Mouse (Mus musculus) megakaryocyte, adult 5-6 weeks (primary cell): ENCODE results near the gene Zfp184. TPM values are rescaled to one million over a fixed set of nuclear protein-coding genes. Genes with fewer than 3 reads are reported as not detected.
A peak's percentile ranks its signal among the peaks of the same experiment; 100 is the strongest.

Experiments
- ATAC-seq: 2 replicates; pipeline ENCODE4 v1.8.0; 2016; ENCODE audit warnings: mild to moderate bottlenecking, inconsistent platforms; ENCODE audit not compliant: poor library complexity, severe bottlenecking
- total RNA-seq, 2 experiments: library from RNA; stranded (forward) in 1 of 2; stranded (reverse) in 1 of 2; fragments of 153-499, 151-499 nt in 1 of 2; fragments of 221-1000, 200-1000 nt in 1 of 2; gene quantifications; 2 replicates each; pipeline versions ENCODE4 v1.2.3 to v1.2.4; 2015 to 2017

The Zfp184 gene
- total RNA-seq, 2 experiments from 2014 or later, result 0.36 TPM; not detected in 1

GRCm38 (mm10) chr13:21919836-21920431 is 25.0 kb upstream of the Zfp184 start:
- no peak for ATAC-seq

- ATAC-seq, result no peak
Observed at GRCm38 (mm10) chr13:21920681-21921233, 24.1 kb upstream of the Zfp184 start.

GRCm38 (mm10) chr13:21923417-21923816 is 21.5 kb upstream of the Zfp184 start:
- ATAC-seq, result no peak

- no peak for ATAC-seq
Observed at GRCm38 (mm10) chr13:21924734-21925335, 20.1 kb upstream of the Zfp184 start.

- no peak for ATAC-seq
Observed at GRCm38 (mm10) chr13:21930981-21931380, 13.9 kb upstream of the Zfp184 start.

GRCm38 (mm10) chr13:21931740-21932139 is 13.2 kb upstream of the Zfp184 start:
- ATAC-seq, result no peak

GRCm38 (mm10) chr13:21933626-21934548 is 11.0 kb upstream of the Zfp184 start:
- no peak for ATAC-seq

GRCm38 (mm10) chr13:21934982-21935791 is 9.7 kb upstream of the Zfp184 start:
- peak; percentile 59 for ATAC-seq

- no peak for ATAC-seq
Observed at GRCm38 (mm10) chr13:21935833-21936232, 9.1 kb upstream of the Zfp184 start.

GRCm38 (mm10) chr13:21936968-21937367 is 7.9 kb upstream of the Zfp184 start:
- ATAC-seq, result no peak

GRCm38 (mm10) chr13:21940213-21940612 is 4.7 kb upstream of the Zfp184 start:
- peak; percentile 63 for ATAC-seq

GRCm38 (mm10) chr13:21940811-21941321 is 4.0 kb upstream of the Zfp184 start:
- peak; percentile 36 for ATAC-seq

GRCm38 (mm10) chr13:21943644-21944043 is 1.2 kb upstream of the Zfp184 start:
- ATAC-seq, result no peak

- peak; percentile 39 for ATAC-seq
Observed at GRCm38 (mm10) chr13:21944592-21944925, 335 bp upstream of the Zfp184 start.

GRCm38 (mm10) chr13:21969269-21969668 is 24.4 kb downstream of the Zfp184 start:
- no peak for ATAC-seq

- no peak for ATAC-seq
Observed at GRCm38 (mm10) chr13:21969816-21970215, 24.9 kb downstream of the Zfp184 start.

- no peak for ATAC-seq
Observed at GRCm38 (mm10) chr13:21971641-21972040, 26.7 kb downstream of the Zfp184 start.

GRCm38 (mm10) chr13:21974221-21974725 is 29.4 kb downstream of the Zfp184 start:
- peak; percentile 93 for ATAC-seq

GRCm38 (mm10) chr13:21974726-21975473 is 30.0 kb downstream of the Zfp184 start:
- peak; percentile 67 for ATAC-seq
